22 mouse cellular contexts compared by ENCODE assay signal in genomic region chr5:101646961-101647575, GRCm38 (mm10). TPM values are rescaled to one million over a fixed set of nuclear protein-coding genes. Genes with fewer than 3 reads are reported as not detected.
DNase-seq lines count a peak whose midpoint lies in the region; ATAC-seq and TF ChIP-seq lines count a peak whose summit lies in the region.
"Had no signal": no experiment of that assay in that cellular context is flagged by ENCODE, and none has a peak within 500 bp of the region (broad histone marks: within the 10 kb centered on the region; RNA-seq: fewer than 3 reads in every experiment).

No protein-coding gene starts in this region.

- no peak overlapping the region for H3K4me2 ChIP-seq in hindbrain, embryonic 14.5 days (replicated peaks)
- H3K4me2 ChIP-seq in stomach, embryonic 15.5 days, result no peak overlapping the region
- no peak overlapping the region for H3K4me2 ChIP-seq in stomach, postnatal 0 days (replicated peaks; ENCODE audit: low read depth)
- H3K4me2 ChIP-seq in forebrain, embryonic 11.5 days (ENCODE audit: low read depth, low read length, severe bottlenecking), result no peak overlapping the region
- H3K4me2 ChIP-seq: embryonic facial prominence, embryonic 15.5 days; forebrain, embryonic 15.5 days had no signal

- no peak for TF ChIP-seq EP300 in stomach, postnatal 0 days (optimal IDR thresholded peaks at IDR 0.05)

- ATAC-seq in hindbrain, embryonic 14.5 days (ENCODE audit: low FRiP score), result no peak
- no peak for ATAC-seq in stomach, embryonic 15.5 days (ENCODE audit: insufficient read depth, low FRiP score, low read depth)
- ATAC-seq in stomach, postnatal 0 days (ENCODE audit: low FRiP score, low TSS enrichment), result no peak
- ATAC-seq in forebrain, embryonic 11.5 days (replicated peaks; ENCODE audit: low FRiP score), result no peak
- ATAC-seq: CD4-positive, CD25-positive, alpha-beta regulatory T cell, adult 4 months; forebrain, embryonic 15.5 days; inflammation-experienced regulatory T-cells, adult 6 months had no signal

- TF ChIP-seq CTCF in stomach, postnatal 0 days (IDR thresholded peaks at IDR 0.05; ENCODE audit: low read depth), result no peak

- H3K27me3 ChIP-seq in hindbrain, embryonic 10.5 days (ENCODE audit: insufficient read depth, poor library complexity, severe bottlenecking), result peaks cover 98% of the 10 kb centered on the region
- H3K27me3 ChIP-seq in hindbrain, embryonic 14.5 days (ENCODE audit: control insufficient read depth, insufficient read depth, low read length), result peaks cover 97% of the 10 kb centered on the region
- peaks cover 50% of the 10 kb centered on the region for H3K27me3 ChIP-seq in stomach, embryonic 15.5 days (replicated peaks)
- H3K27me3 ChIP-seq in stomach, postnatal 0 days (ENCODE audit: control insufficient read depth, insufficient read depth, low read length), result peaks cover 21% of the 10 kb centered on the region; the same call in 1 of the 2 replicates
- H3K27me3 ChIP-seq in forebrain, embryonic 11.5 days (ENCODE audit: control insufficient read depth, insufficient read depth, low read length), result peaks cover 68% of the 10 kb centered on the region

- H3K4me1 ChIP-seq in hindbrain, embryonic 10.5 days (replicated peaks), result peaks cover 16% of the 10 kb centered on the region
- H3K4me1 ChIP-seq in hindbrain, embryonic 14.5 days (replicated peaks; ENCODE audit: control insufficient read depth, insufficient read depth, low read length), result no peaks in the 10 kb centered on the region
- peaks cover 7% of the 10 kb centered on the region; the same call in 1 of the 2 replicates for H3K4me1 ChIP-seq in stomach, embryonic 15.5 days
- no peaks in the 10 kb centered on the region for H3K4me1 ChIP-seq in stomach, postnatal 0 days (replicated peaks; ENCODE audit: control insufficient read depth, insufficient read depth)
- no peaks in the 10 kb centered on the region; the same call in 1 of the 2 replicates for H3K4me1 ChIP-seq in forebrain, embryonic 11.5 days (replicated peaks; ENCODE audit: control insufficient read depth, insufficient read depth, low read length)
- H3K4me1 ChIP-seq: forebrain, embryonic 15.5 days had no signal

- no peak overlapping the region for H3K9ac ChIP-seq in hindbrain, embryonic 14.5 days
- no peak overlapping the region for H3K9ac ChIP-seq in stomach, embryonic 15.5 days
- no peak overlapping the region for H3K9ac ChIP-seq in stomach, postnatal 0 days (ENCODE audit: low read length)
- no peak overlapping the region for H3K9ac ChIP-seq in forebrain, embryonic 11.5 days (ENCODE audit: low read length)
- H3K9ac ChIP-seq: embryonic facial prominence, embryonic 15.5 days; forebrain, embryonic 15.5 days had no signal

- 34% methylated on average over 20 of the region's 20 CpGs for WGBS in hindbrain, embryonic 10.5 days
- WGBS in hindbrain, embryonic 14.5 days, result 37% methylated on average over 20 of the region's 20 CpGs
- 33% methylated on average over 20 of the region's 20 CpGs for WGBS in stomach, embryonic 15.5 days
- 35% methylated on average over 20 of the region's 20 CpGs for WGBS in stomach, postnatal 0 days
- WGBS in forebrain, embryonic 11.5 days, result 27% methylated on average over 20 of the region's 20 CpGs

- H3K9me3 ChIP-seq in hindbrain, embryonic 10.5 days, result 0 out of 2 replicates have a peak, but pooled peaks cover 5% of the 10 kb centered on the region
- peaks cover 9% of the 10 kb centered on the region; the same call in 1 of the 2 replicates for H3K9me3 ChIP-seq in hindbrain, embryonic 14.5 days (ENCODE audit: control insufficient read depth, low read length)
- no peaks in the 10 kb centered on the region for H3K9me3 ChIP-seq in stomach, embryonic 15.5 days
- H3K9me3 ChIP-seq in stomach, postnatal 0 days (ENCODE audit: control insufficient read depth, low read length), result no peaks in the 10 kb centered on the region
- no peaks in the 10 kb centered on the region for H3K9me3 ChIP-seq in forebrain, embryonic 11.5 days (ENCODE audit: control insufficient read depth, low read length)
- H3K9me3 ChIP-seq: embryonic facial prominence, embryonic 15.5 days; forebrain, embryonic 10.5 days had no signal

- DNase-seq in embryo, embryonic 10.5 days (ENCODE audit: low spot score), result peak; percentile 29
- no peak for DNase-seq in embryo, embryonic 11 days
- DNase-seq in hindbrain, embryonic 10.5 days (ENCODE audit: low spot score), result peak; percentile 17
- DNase-seq in hindbrain, embryonic 14.5 days (ENCODE audit: low spot score), result no peak
- DNase-seq in stomach, postnatal 0 days (ENCODE audit: low spot score), result no peak
- DNase-seq in forebrain, embryonic 11.5 days (ENCODE audit: low spot score), result no peak
- DNase-seq: adrenal gland, adult 8-10 months; adrenal gland, postnatal 36 days; B cell, adult 2 months; cerebellum, adult 2 months; cerebellum, postnatal 10 days; heart, postnatal 10 days; heart, postnatal 4 days; kidney, adult 18-20 months had no signal

- no peaks in the 10 kb centered on the region for H3K36me3 ChIP-seq in hindbrain, embryonic 10.5 days
- H3K36me3 ChIP-seq in hindbrain, embryonic 14.5 days (replicated peaks; ENCODE audit: control insufficient read depth, insufficient read depth), result no peaks in the 10 kb centered on the region
- no peaks in the 10 kb centered on the region for H3K36me3 ChIP-seq in stomach, embryonic 15.5 days
- no peaks in the 10 kb centered on the region for H3K36me3 ChIP-seq in stomach, postnatal 0 days (ENCODE audit: control insufficient read depth, insufficient read depth, low read length)
- no peaks in the 10 kb centered on the region for H3K36me3 ChIP-seq in forebrain, embryonic 11.5 days (ENCODE audit: control insufficient read depth, insufficient read depth, low read length)
- H3K36me3 ChIP-seq: embryonic facial prominence, embryonic 15.5 days; forebrain, embryonic 10.5 days; forebrain, embryonic 15.5 days; G1E had no signal

- peak overlapping the region; percentile 26; the same call in 1 of the 2 replicates for H3K4me3 ChIP-seq in hindbrain, embryonic 10.5 days
- no peak overlapping the region for H3K4me3 ChIP-seq in hindbrain, embryonic 14.5 days (replicated peaks; ENCODE audit: low read length)
- 0 out of 2 replicates have a peak overlapping the region, but pooled peaks have one; percentile 17 for H3K4me3 ChIP-seq in stomach, embryonic 15.5 days (replicated peaks)
- H3K4me3 ChIP-seq in stomach, postnatal 0 days (ENCODE audit: low read depth, low read length), result no peak overlapping the region
- no peak overlapping the region for H3K4me3 ChIP-seq in forebrain, embryonic 11.5 days (ENCODE audit: low read depth, low read length)
- H3K4me3 ChIP-seq: embryonic facial prominence, embryonic 15.5 days; erythroblast, embryonic 14.5 days; forebrain, embryonic 15.5 days had no signal

- H3K27ac ChIP-seq in hindbrain, embryonic 10.5 days, result no peak overlapping the region
- no peak overlapping the region for H3K27ac ChIP-seq in hindbrain, embryonic 14.5 days
- no peak overlapping the region for H3K27ac ChIP-seq in stomach, embryonic 15.5 days
- no peak overlapping the region for H3K27ac ChIP-seq in stomach, postnatal 0 days (replicated peaks)
- no peak overlapping the region for H3K27ac ChIP-seq in forebrain, embryonic 11.5 days (ENCODE audit: low read depth, low read length)
- H3K27ac ChIP-seq: embryonic facial prominence, embryonic 15.5 days; forebrain, embryonic 10.5 days; forebrain, embryonic 15.5 days had no signal

RNA-seq across cellular contexts. Expression of gene Nkx6-1, which starts 17.7 kb away (rescaled TPM):
- polyA plus RNA-seq in hindbrain, embryonic 10.5 days (2016; fragmentation: Nextera tagmentation; extraction: Ambion mirVana), result 8.1 and 9.8 TPM in 2 replicates
- polyA plus RNA-seq in hindbrain, embryonic 14.5 days (2014; fragmentation: Nextera tagmentation; extraction: Ambion mirVana), result 8.0 and 8.9 TPM in 2 replicates
- 5.2 and 7.9 TPM in 2 replicates for polyA plus RNA-seq in stomach, embryonic 15.5 days (2015; fragmentation: Nextera tagmentation; extraction: Ambion mirVana)
- 1.6 and 2.8 TPM in 2 replicates for polyA plus RNA-seq in stomach, postnatal 0 days (2015; fragmentation: Nextera tagmentation; extraction: Ambion mirVana)
- polyA plus RNA-seq in forebrain, embryonic 11.5 days (2014; fragmentation: Nextera tagmentation; extraction: Ambion mirVana), result 1.2 and 1.3 TPM in 2 replicates
- polyA plus RNA-seq: CD4-positive, CD25-positive, alpha-beta regulatory T cell, adult 4 months; embryonic facial prominence, embryonic 15.5 days; erythroblast, embryonic 14.5 days; G1E; inflammation-experienced regulatory T-cells, adult 6 months had no signal

Comparison
In these comparisons a context has a peak if more than half of its experiments do, and no peak if none do; other contexts are left out.
1. DNase-seq: peak in embryo, embryonic 10.5 days (single experiment) and hindbrain, embryonic 10.5 days (single experiment); none in embryo, embryonic 11 days (single experiment), hindbrain, embryonic 14.5 days (single experiment), stomach, postnatal 0 days (single experiment) and forebrain, embryonic 11.5 days (single experiment).
2. H3K4me3 ChIP-seq: peak in hindbrain, embryonic 10.5 days (single experiment) and stomach, embryonic 15.5 days (single experiment); none in hindbrain, embryonic 14.5 days (single experiment), stomach, postnatal 0 days (single experiment) and forebrain, embryonic 11.5 days (single experiment).